8 mouse cellular contexts compared by ENCODE assay signal in genomic region chr13:114388211-114388965, GRCm38 (mm10). TPM values are rescaled to one million over a fixed set of nuclear protein-coding genes. Genes with fewer than 3 reads are reported as not detected.
DNase-seq lines count a peak whose midpoint lies in the region; ATAC-seq lines count a peak whose summit lies in the region.

Gene Ndufs4 (minus strand): TSS chr13:114388258.

- H3K9ac ChIP-seq in embryonic facial prominence, embryonic 13.5 days, result peak within 1 kb of the TSS; percentile 89
- H3K9ac ChIP-seq in heart, embryonic 15.5 days, result peak within 1 kb of the TSS; percentile 68
- H3K9ac ChIP-seq in neural tube, embryonic 12.5 days, result peak within 1 kb of the TSS; percentile 80

- no peak for ATAC-seq in embryonic facial prominence, embryonic 13.5 days (ENCODE audit: insufficient number of reproducible peaks, insufficient read depth, low FRiP score, low TSS enrichment, low read depth)
- no peak for ATAC-seq in heart, embryonic 15.5 days (replicated peaks; ENCODE audit: insufficient number of reproducible peaks, insufficient read depth, low FRiP score, low read depth)
- peak; percentile 13; the same call in 1 of the 2 replicates for ATAC-seq in neural tube, embryonic 12.5 days (ENCODE audit: low FRiP score, low read depth)

- no peaks in the 10 kb centered on the region for H3K9me3 ChIP-seq in embryonic facial prominence, embryonic 13.5 days
- no peaks in the 10 kb centered on the region for H3K9me3 ChIP-seq in heart, embryonic 15.5 days (replicated peaks)
- H3K9me3 ChIP-seq in neural tube, embryonic 12.5 days, result no peaks in the 10 kb centered on the region; the same call in 1 of the 2 replicates

- H3K27me3 ChIP-seq in embryonic facial prominence, embryonic 13.5 days, result no peaks in the 10 kb centered on the region
- H3K27me3 ChIP-seq in heart, embryonic 15.5 days, result no peaks in the 10 kb centered on the region
- H3K27me3 ChIP-seq in neural tube, embryonic 12.5 days (replicated peaks), result no peaks in the 10 kb centered on the region

- intact Hi-C loops in left cerebral cortex, postnatal 25 days (cut with DNase I), result no loop called here

- peaks cover 5% of the 10 kb centered on the region; the same call in 1 of the 2 replicates for H3K4me1 ChIP-seq in embryonic facial prominence, embryonic 13.5 days
- H3K4me1 ChIP-seq in heart, embryonic 15.5 days (replicated peaks), result peaks cover 12% of the 10 kb centered on the region
- H3K4me1 ChIP-seq in neural tube, embryonic 12.5 days, result no peaks in the 10 kb centered on the region

- 30% methylated on average over 13 of the region's 13 CpGs for WGBS in embryonic facial prominence, embryonic 13.5 days
- WGBS in heart, embryonic 15.5 days, result 35% methylated on average over 13 of the region's 13 CpGs
- WGBS in neural tube, embryonic 12.5 days, result 43% methylated on average over 13 of the region's 13 CpGs

- peak; percentile 18 for DNase-seq in embryo, embryonic 11 days
- DNase-seq in embryo, embryonic 10.5 days (ENCODE audit: low spot score), result no peak
- DNase-seq in 416B (ENCODE audit: low read depth), result peak; percentile 7
- DNase-seq in left cerebral cortex, postnatal 25 days (ENCODE audit: low spot score in 2 of 2), result no peak
- no peak for DNase-seq in spleen, adult 12 weeks (ENCODE audit: low spot score)

- peak within 1 kb of the TSS; percentile 76 for H3K4me2 ChIP-seq in embryonic facial prominence, embryonic 13.5 days
- peak within 1 kb of the TSS; percentile 69 for H3K4me2 ChIP-seq in heart, embryonic 15.5 days
- H3K4me2 ChIP-seq in neural tube, embryonic 12.5 days (replicated peaks), result peak within 1 kb of the TSS; percentile 78

- H3K36me3 ChIP-seq in embryonic facial prominence, embryonic 13.5 days, result no peaks in the 10 kb centered on the region
- H3K36me3 ChIP-seq in heart, embryonic 15.5 days, result no peaks in the 10 kb centered on the region
- H3K36me3 ChIP-seq in neural tube, embryonic 12.5 days, result no peaks in the 10 kb centered on the region

- H3K27ac ChIP-seq in embryonic facial prominence, embryonic 13.5 days, result peak within 1 kb of the TSS; percentile 87
- peak within 1 kb of the TSS; percentile 49 for H3K27ac ChIP-seq in heart, embryonic 15.5 days
- peak within 1 kb of the TSS; percentile 67 for H3K27ac ChIP-seq in neural tube, embryonic 12.5 days

- H3K4me3 ChIP-seq in embryonic facial prominence, embryonic 13.5 days, result peak within 1 kb of the TSS; percentile 92
- peak within 1 kb of the TSS; percentile 82 for H3K4me3 ChIP-seq in heart, embryonic 15.5 days
- H3K4me3 ChIP-seq in neural tube, embryonic 12.5 days, result peak within 1 kb of the TSS; percentile 87

RNA-seq across cellular contexts. Expression of gene Ndufs4, which starts in this region (rescaled TPM):
- 296 and 304 TPM in 2 replicates for polyA plus RNA-seq in embryonic facial prominence, embryonic 13.5 days (2015; fragmentation: Nextera tagmentation; extraction: Ambion mirVana)
- polyA plus RNA-seq in heart, embryonic 15.5 days (2015; fragmentation: Nextera tagmentation; extraction: Ambion mirVana), result 338 and 430 TPM in 2 replicates
- 100 to 1,000 TPM; 167 to 184 TPM for total RNA-seq in left cerebral cortex, postnatal 25 days (2021)
- 308 and 323 TPM in 2 replicates for polyA plus RNA-seq in neural tube, embryonic 12.5 days (2016; fragmentation: Nextera tagmentation; extraction: Ambion mirVana)

Comparison
In these comparisons a context has a peak if more than half of its experiments do, and no peak if none do; other contexts are left out.
1. DNase-seq: peak in embryo, embryonic 11 days (single experiment) and 416B (single experiment); none in embryo, embryonic 10.5 days (single experiment), left cerebral cortex, postnatal 25 days (0 of 2) and spleen, adult 12 weeks (single experiment).
2. Peak in every context shown above with its lines, with median percentiles within 50 percentile points of each other: H3K27ac ChIP-seq, H3K4me2 ChIP-seq, H3K4me3 ChIP-seq and H3K9ac ChIP-seq.